8 mouse cellular contexts compared by ENCODE assay signal in genomic region chr17:35917143-35917462, GRCm38 (mm10). TPM values are rescaled to one million over a fixed set of nuclear protein-coding genes. Genes with fewer than 3 reads are reported as not detected.
DNase-seq lines count a peak whose midpoint lies in the region; ATAC-seq and TF ChIP-seq lines count a peak whose summit lies in the region.

No protein-coding gene starts in this region.

- no peak for TF ChIP-seq CTCF in MEL (IDR thresholded peaks at IDR 0.05 in 2 of 3, conservative IDR thresholded peaks at IDR 0.05 in 1 of 3; ENCODE audit: control insufficient read depth in 1 of 3, insufficient read depth in 1 of 3, low read depth in 2 of 3, low read length in 3 of 3, poor library complexity in 1 of 3, severe bottlenecking in 1 of 3)

- peak overlapping the region; percentile 98 for H3K4me2 ChIP-seq in heart, embryonic 11.5 days
- peak overlapping the region; percentile 91 for H3K4me2 ChIP-seq in forebrain, embryonic 16.5 days (ENCODE audit: low read length)
- H3K4me2 ChIP-seq in limb, embryonic 12.5 days = peak overlapping the region; percentile 87

- H3K4me3 ChIP-seq in heart, embryonic 11.5 days (ENCODE audit: low read depth, low read length) = peak overlapping the region; percentile 86
- peak overlapping the region; percentile 71 to 95 for H3K4me3 ChIP-seq in MEL (ENCODE audit: control insufficient read depth in 1 of 2, insufficient read depth in 1 of 2, low read depth in 2 of 2, low read length in 2 of 2)
- peak overlapping the region; percentile 75 for H3K4me3 ChIP-seq in forebrain, embryonic 16.5 days (replicated peaks; ENCODE audit: low read length)
- H3K4me3 ChIP-seq in limb, embryonic 12.5 days (replicated peaks) = peak overlapping the region; percentile 70

- no peaks in the 10 kb centered on the region for H3K9me3 ChIP-seq in heart, embryonic 11.5 days (replicated peaks; ENCODE audit: control insufficient read depth, low read length)
- no peaks in the 10 kb centered on the region for H3K9me3 ChIP-seq in MEL (replicated peaks; ENCODE audit: insufficient read depth, low read length)
- H3K9me3 ChIP-seq in forebrain, embryonic 16.5 days (ENCODE audit: control insufficient read depth, low read length) = no peaks in the 10 kb centered on the region
- H3K9me3 ChIP-seq in limb, embryonic 12.5 days = no peaks in the 10 kb centered on the region

- H3K79me2 ChIP-seq in MEL (ENCODE audit: control insufficient read depth, insufficient read depth, low read length, poor library complexity) = peaks cover 56% of the 10 kb centered on the region

- no peak for TF ChIP-seq RAD21 in MEL (IDR thresholded peaks at IDR 0.05; ENCODE audit: low read depth, low read length)

- no peak for TF ChIP-seq EP300 in MEL (IDR thresholded peaks at IDR 0.05; ENCODE audit: low read depth in 1 of 2, low read length in 2 of 2)

- H3K9ac ChIP-seq in heart, embryonic 11.5 days (ENCODE audit: low read depth, low read length) = peak overlapping the region; percentile 99
- H3K9ac ChIP-seq in MEL (ENCODE audit: control insufficient read depth, low read depth, low read length, poor library complexity, severe bottlenecking) = peak overlapping the region; percentile 97
- peak overlapping the region; percentile 96 for H3K9ac ChIP-seq in forebrain, embryonic 16.5 days (replicated peaks; ENCODE audit: low read depth, low read length)
- peak overlapping the region; percentile 94 for H3K9ac ChIP-seq in limb, embryonic 12.5 days (replicated peaks)

- 0% methylated on average over 8 of the region's 8 CpGs for WGBS in heart, embryonic 11.5 days (ENCODE audit: insufficient replicate concordance)
- 0% methylated on average over 8 of the region's 8 CpGs for WGBS in forebrain, embryonic 16.5 days
- under 1% methylated on average over 8 of the region's 8 CpGs for WGBS in limb, embryonic 12.5 days

- TF ChIP-seq POLR2A in MEL (IDR thresholded peaks at IDR 0.05; ENCODE audit: control insufficient read depth in 1 of 2, insufficient read depth in 1 of 2, low read depth in 1 of 2, low read length in 2 of 2, poor library complexity in 1 of 2) = peak; percentile 26 to 30; a peak in 2 of 4 replicates

- H3K27ac ChIP-seq in heart, embryonic 11.5 days (ENCODE audit: low read depth, low read length) = peak overlapping the region; percentile 93
- H3K27ac ChIP-seq in MEL (ENCODE audit: control insufficient read depth, low read depth, low read length) = peak overlapping the region; percentile 98
- peak overlapping the region; percentile 99 for H3K27ac ChIP-seq in forebrain, embryonic 16.5 days (ENCODE audit: low read length)
- peak overlapping the region; percentile 96 for H3K27ac ChIP-seq in limb, embryonic 12.5 days

- peaks cover 15% of the 10 kb centered on the region for H3K4me1 ChIP-seq in heart, embryonic 11.5 days (ENCODE audit: control insufficient read depth, insufficient read depth, low read length)
- H3K4me1 ChIP-seq in MEL (ENCODE audit: control insufficient read depth in 1 of 2, insufficient read depth in 2 of 2, low read length in 2 of 2) = peaks cover 9 to 33% of the 10 kb centered on the region in 2 experiments
- H3K4me1 ChIP-seq in forebrain, embryonic 16.5 days (replicated peaks; ENCODE audit: control insufficient read depth, insufficient read depth, low read length) = peaks cover 35% of the 10 kb centered on the region
- H3K4me1 ChIP-seq in limb, embryonic 12.5 days (replicated peaks) = peaks cover 26% of the 10 kb centered on the region

- H3K36me3 ChIP-seq in heart, embryonic 11.5 days (ENCODE audit: control insufficient read depth, insufficient read depth, low read length) = no peaks in the 10 kb centered on the region
- H3K36me3 ChIP-seq in MEL (ENCODE audit: control insufficient read depth in 1 of 2, insufficient read depth in 2 of 2, low read length in 2 of 2) = peaks cover 0 to 34% of the 10 kb centered on the region in 2 experiments
- no peaks in the 10 kb centered on the region for H3K36me3 ChIP-seq in forebrain, embryonic 16.5 days (ENCODE audit: control insufficient read depth, insufficient read depth)
- peaks cover 30% of the 10 kb centered on the region for H3K36me3 ChIP-seq in limb, embryonic 12.5 days

- no peak for DNase-seq in heart, adult 18-20 months
- DNase-seq in MEL (ENCODE audit: low read depth, low spot score) = no peak
- DNase-seq in neural tube, embryonic 10.5 days (ENCODE audit: extremely low spot score, low spot score) = peak; percentile 52
- no peak for DNase-seq in frontal cortex, postnatal 36 days (ENCODE audit: low spot score in 2 of 2)
- DNase-seq in right cerebral cortex, postnatal 36 days (ENCODE audit: low spot score in 2 of 2) = no peak

- ATAC-seq in heart, embryonic 11.5 days (replicated peaks; ENCODE audit: insufficient number of reproducible peaks, low FRiP score, low TSS enrichment) = no peak
- ATAC-seq in forebrain, embryonic 16.5 days = no peak
- ATAC-seq in limb, embryonic 12.5 days (ENCODE audit: insufficient number of reproducible peaks, insufficient read depth, low FRiP score, low TSS enrichment, low read depth) = no peak

- H3K27me3 ChIP-seq in heart, embryonic 11.5 days (ENCODE audit: control insufficient read depth, insufficient read depth, low read length) = no peaks in the 10 kb centered on the region
- no peaks in the 10 kb centered on the region for H3K27me3 ChIP-seq in MEL (ENCODE audit: control insufficient read depth in 1 of 2, insufficient read depth in 2 of 2, low read length in 2 of 2)
- H3K27me3 ChIP-seq in forebrain, embryonic 16.5 days (replicated peaks; ENCODE audit: control insufficient read depth, insufficient read depth, low read length) = no peaks in the 10 kb centered on the region
- no peaks in the 10 kb centered on the region for H3K27me3 ChIP-seq in limb, embryonic 12.5 days

TF ChIP-seq in MEL, 35 proteins besides CTCF, POLR2A, EP300 and RAD21:
- TF ChIP-seq UBTF (IDR thresholded peaks at IDR 0.05; ENCODE audit: borderline replicate concordance, insufficient read depth, low read depth, low read length) = no peak
- peak; percentile 27; the same call in 1 of the 2 replicates for TF ChIP-seq TAL1 (IDR thresholded peaks at IDR 0.05; ENCODE audit: low read length)

RNA-seq across cellular contexts. Expression of gene Ppp1r10, which starts 0.9 kb away (rescaled TPM):
- polyA plus RNA-seq in heart, embryonic 11.5 days (2014; fragmentation: Nextera tagmentation; extraction: Ambion mirVana) = 26.9 and 27.2 TPM in 2 replicates
- total RNA-seq in heart, adult 18-20 months (2021) = 10 to 100 TPM; 22.4 to 28.8 TPM
- 24.2 and 25.3 TPM in 2 replicates for total RNA-seq in MEL (2012; rRNA removed)
- polyA plus RNA-seq in MEL (2012; ENCODE audit: insufficient read depth in 1 of 2, insufficient read length in 2 of 2, low read depth in 1 of 2, low replicate concordance in 2 of 2, missing spikeins in 1 of 2) = 10 to 100 TPM in 1 of 2 experiments, not detected in 1; 61.4 TPM
- polyA plus RNA-seq in forebrain, embryonic 16.5 days (2015; fragmentation: Nextera tagmentation; extraction: Ambion mirVana) = 47.0 and 50.7 TPM in 2 replicates
- polyA plus RNA-seq in limb, embryonic 12.5 days (2016; fragmentation: Nextera tagmentation; extraction: Ambion mirVana) = 50.4 and 50.7 TPM in 2 replicates

RNA-seq across cellular contexts. Expression of gene Mrps18b, which starts 0.9 kb away (rescaled TPM):
- polyA plus RNA-seq in heart, embryonic 11.5 days (2014; fragmentation: Nextera tagmentation; extraction: Ambion mirVana) = 77.7 and 83.9 TPM in 2 replicates
- 10 to 100 TPM; 52.1 to 64.7 TPM for total RNA-seq in heart, adult 18-20 months (2021)
- 149 and 179 TPM in 2 replicates for total RNA-seq in MEL (2012; rRNA removed)
- 100 to 1,000 TPM in 1 of 2 experiments, not detected in 1; 239 TPM for polyA plus RNA-seq in MEL (2012; ENCODE audit: insufficient read depth in 1 of 2, insufficient read length in 2 of 2, low read depth in 1 of 2, low replicate concordance in 2 of 2, missing spikeins in 1 of 2)
- polyA plus RNA-seq in forebrain, embryonic 16.5 days (2015; fragmentation: Nextera tagmentation; extraction: Ambion mirVana) = 50.8 and 55.6 TPM in 2 replicates
- 61.2 and 66.8 TPM in 2 replicates for polyA plus RNA-seq in limb, embryonic 12.5 days (2016; fragmentation: Nextera tagmentation; extraction: Ambion mirVana)

RNA-seq across cellular contexts. Expression of gene Atat1, which starts 7.2 kb away (rescaled TPM):
- 64.0 and 65.4 TPM in 2 replicates for polyA plus RNA-seq in heart, embryonic 11.5 days (2014; fragmentation: Nextera tagmentation; extraction: Ambion mirVana)
- total RNA-seq in heart, adult 18-20 months (2021) = 1 to 10 TPM; 5.9 to 6.5 TPM
- total RNA-seq in MEL (2012; rRNA removed) = 4.4 and 4.6 TPM in 2 replicates
- 10 to 100 TPM in 1 of 2 experiments, not detected in 1; 14.4 TPM for polyA plus RNA-seq in MEL (2012; ENCODE audit: insufficient read depth in 1 of 2, insufficient read length in 2 of 2, low read depth in 1 of 2, low replicate concordance in 2 of 2, missing spikeins in 1 of 2)
- polyA plus RNA-seq in forebrain, embryonic 16.5 days (2015; fragmentation: Nextera tagmentation; extraction: Ambion mirVana) = 423 and 493 TPM in 2 replicates
- 139 and 143 TPM in 2 replicates for polyA plus RNA-seq in limb, embryonic 12.5 days (2016; fragmentation: Nextera tagmentation; extraction: Ambion mirVana)

RNA-seq across cellular contexts. Expression of gene 2310061I04Rik, which starts 19.9 kb away (rescaled TPM):
- 22.2 and 26.7 TPM in 2 replicates for polyA plus RNA-seq in heart, embryonic 11.5 days (2014; fragmentation: Nextera tagmentation; extraction: Ambion mirVana)
- total RNA-seq in heart, adult 18-20 months (2021) = 100 to 1,000 TPM; 101 to 105 TPM
- 10.9 and 11.4 TPM in 2 replicates for total RNA-seq in MEL (2012; rRNA removed)
- 100 to 1,000 TPM in 1 of 2 experiments, not detected in 1; 106 TPM for polyA plus RNA-seq in MEL (2012; ENCODE audit: insufficient read depth in 1 of 2, insufficient read length in 2 of 2, low read depth in 1 of 2, low replicate concordance in 2 of 2, missing spikeins in 1 of 2)
- polyA plus RNA-seq in forebrain, embryonic 16.5 days (2015; fragmentation: Nextera tagmentation; extraction: Ambion mirVana) = 34.5 and 49.5 TPM in 2 replicates
- 18.6 and 24.8 TPM in 2 replicates for polyA plus RNA-seq in limb, embryonic 12.5 days (2016; fragmentation: Nextera tagmentation; extraction: Ambion mirVana)

RNA-seq across cellular contexts. Expression of gene Dhx16, which starts 37.5 kb away (rescaled TPM):
- 23.8 and 25.9 TPM in 2 replicates for polyA plus RNA-seq in heart, embryonic 11.5 days (2014; fragmentation: Nextera tagmentation; extraction: Ambion mirVana)
- 10 to 100 TPM; 18.3 to 20.4 TPM for total RNA-seq in heart, adult 18-20 months (2021)
- total RNA-seq in MEL (2012; rRNA removed) = 75.4 and 79.2 TPM in 2 replicates
- polyA plus RNA-seq in MEL (2012; ENCODE audit: insufficient read depth in 1 of 2, insufficient read length in 2 of 2, low read depth in 1 of 2, low replicate concordance in 2 of 2, missing spikeins in 1 of 2) = 100 to 1,000 TPM in 1 of 2 experiments, not detected in 1; 101 TPM
- polyA plus RNA-seq in forebrain, embryonic 16.5 days (2015; fragmentation: Nextera tagmentation; extraction: Ambion mirVana) = 40.4 and 42.2 TPM in 2 replicates
- polyA plus RNA-seq in limb, embryonic 12.5 days (2016; fragmentation: Nextera tagmentation; extraction: Ambion mirVana) = 56.9 and 64.3 TPM in 2 replicates
